Mouse (Mus musculus) lung, postnatal 0 days (tissue): ENCODE results near the gene Smim12. TPM values are rescaled to one million over a fixed set of nuclear protein-coding genes. Genes with fewer than 3 reads are reported as not detected.

ENCODE experiments used
- ATAC-seq: fragments of 200-750 bp; cut with Nextera tagmentation; 2 replicates; pipeline ENCODE4 v1.8.0; 2017; ENCODE audit warnings: moderate library complexity
- DNase-seq: peaks from one replicate; pipeline ENCODE4 v3.0.0-alpha.2; 2016; ENCODE audit warnings: low spot score
- H3K27ac ChIP-seq: fragments of 300-500 bp; sonication (generic); 2 replicates; pipeline ENCODE4 v1.5.1; 2014; ENCODE audit warnings: antibody characterized with exemption, mild to moderate bottlenecking, low read length, mixed read lengths
- H3K27me3 ChIP-seq: fragments of 300-500 bp; sonication (generic); replicated peaks from 2 replicates; pipeline ENCODE4 v1.6.1; 2014; ENCODE audit warnings: low read length, mixed read lengths; ENCODE audit not compliant: insufficient read depth
- H3K36me3 ChIP-seq: fragments of 300-500 bp; sonication (generic); 2 replicates; pipeline ENCODE4 v1.6.1; 2014; ENCODE audit warnings: low read length, mixed read lengths; ENCODE audit not compliant: insufficient read depth
- H3K4me1 ChIP-seq: fragments of 300-500 bp; sonication (generic); 2 replicates; pipeline ENCODE4 v1.6.1; 2014; ENCODE audit warnings: antibody characterized with exemption, low read depth, low read length, mixed read lengths; ENCODE audit not compliant: insufficient read depth
- H3K4me2 ChIP-seq: fragments of 300-500 bp; sonication (generic); replicated peaks from 2 replicates; pipeline ENCODE4 v1.6.1; 2014; ENCODE audit warnings: low read depth, mild to moderate bottlenecking, low read length, moderate library complexity, mixed read lengths
- H3K4me3 ChIP-seq: fragments of 300-500 bp; sonication (generic); 2 replicates; pipeline ENCODE4 v1.5.1; 2014; ENCODE audit warnings: low read depth, low read length
- H3K9ac ChIP-seq: fragments of 300-500 bp; sonication (generic); replicated peaks from 2 replicates; pipeline ENCODE4 v1.6.1; 2014; ENCODE audit warnings: low read depth, mild to moderate bottlenecking
- H3K9me3 ChIP-seq: fragments of 300-500 bp; sonication (generic); 2 replicates; pipeline ENCODE4 v1.6.1; 2016; ENCODE audit warnings: low read length, mixed read lengths
- CTCF ChIP-seq: IDR thresholded peaks from 2 replicates; pipeline ENCODE4 v1.5.1; 2016; ENCODE audit warnings: antibody characterized with exemption, mild to moderate bottlenecking
- EP300 ChIP-seq: IDR thresholded peaks from 2 replicates; pipeline ENCODE4 v1.6.1; 2016; ENCODE audit warnings: antibody characterized with exemption, mild to moderate bottlenecking, control low read depth
- WGBS: fragments of 180-500 bp; shearing (Covaris S2); extraction: QIAGEN DNeasy Blood & Tissue Kit; methylation state at CpG from one replicate; pipeline ENCODE4 v1.1.7; 2014; 5-methylcytosine and 5-hydroxymethylcytosine counted together
- polyA plus RNA-seq: library from polyadenylated mRNA; unstranded; fragments of >200 nt; fragmentation: Nextera tagmentation; extraction: Ambion mirVana; gene quantifications from 2 replicates; pipeline ENCODE4 v1.2.1, GENCODE M21; 2015

Smim12 gene
- polyA plus RNA-seq, 1 experiment from 2014 or later = 66.1 TPM

GRCm38 (mm10) chr4:127203081-127203480 lies 40.5 kb upstream of the Smim12 start:
- no peak overlapping the region for H3K9ac ChIP-seq
- H3K9me3 ChIP-seq = no peaks in the 10 kb centered on the region
- no peaks in the 10 kb centered on the region for H3K27me3 ChIP-seq
- no peak for TF ChIP-seq EP300
- TF ChIP-seq CTCF = no peak
- no peak overlapping the region for H3K27ac ChIP-seq
- DNase-seq = no peak
- H3K4me1 ChIP-seq = no peaks in the 10 kb centered on the region
- H3K4me2 ChIP-seq = no peak overlapping the region
- no peak for ATAC-seq
- no peaks in the 10 kb centered on the region for H3K36me3 ChIP-seq
- H3K4me3 ChIP-seq = no peak overlapping the region
- WGBS = 33% methylated on average over 1 of the region's 1 CpGs

GRCm38 (mm10) chr4:127211318-127211717 lies 32.3 kb upstream of the Smim12 start:
- no peak overlapping the region for H3K27ac ChIP-seq
- H3K9ac ChIP-seq = no peak overlapping the region
- no peaks in the 10 kb centered on the region for H3K4me1 ChIP-seq
- no peaks in the 10 kb centered on the region for H3K36me3 ChIP-seq
- TF ChIP-seq CTCF (no peak), EP300 (no peak)
- peaks cover 4% of the 10 kb centered on the region; the same call in 1 of the 2 replicates for H3K27me3 ChIP-seq
- DNase-seq = no peak
- H3K4me3 ChIP-seq = no peak overlapping the region
- no peak overlapping the region for H3K4me2 ChIP-seq
- no peak for ATAC-seq
- 76% methylated on average over 9 of the region's 9 CpGs for WGBS
- no peaks in the 10 kb centered on the region for H3K9me3 ChIP-seq

- WGBS = 12% methylated on average over 26 of the region's 28 CpGs
- H3K9ac ChIP-seq = no peak overlapping the region
- TF ChIP-seq CTCF = no peak
- TF ChIP-seq EP300 = no peak
- ATAC-seq (no peak), DNase-seq (no peak)
- no peak overlapping the region for H3K4me3 ChIP-seq
- H3K27ac ChIP-seq = no peak overlapping the region
- H3K9me3 ChIP-seq = no peaks in the 10 kb centered on the region
- H3K36me3 ChIP-seq = no peaks in the 10 kb centered on the region
- H3K4me1 ChIP-seq = no peaks in the 10 kb centered on the region
- H3K4me2 ChIP-seq = no peak overlapping the region
- H3K27me3 ChIP-seq = peaks cover 4% of the 10 kb centered on the region
Observed at GRCm38 (mm10) chr4:127214510-127214909, 29.1 kb upstream of the Smim12 start.

GRCm38 (mm10) chr4:127215103-127215502 lies 28.5 kb upstream of the Smim12 start:
- peaks cover 4% of the 10 kb centered on the region for H3K27me3 ChIP-seq
- ATAC-seq (no peak), DNase-seq (no peak)
- TF ChIP-seq EP300 = no peak
- 0 out of 2 replicates have a peak, but pooled peaks have one; percentile 27 for TF ChIP-seq CTCF
- H3K4me2 ChIP-seq = no peak overlapping the region
- WGBS = 40% methylated on average over 11 of the region's 11 CpGs
- H3K4me1 ChIP-seq = no peaks in the 10 kb centered on the region
- H3K9me3 ChIP-seq = no peaks in the 10 kb centered on the region
- H3K4me3 ChIP-seq = no peak overlapping the region
- H3K36me3 ChIP-seq = no peaks in the 10 kb centered on the region
- H3K9ac ChIP-seq = no peak overlapping the region
- H3K27ac ChIP-seq = no peak overlapping the region

GRCm38 (mm10) chr4:127215799-127216198 lies 27.8 kb upstream of the Smim12 start:
- Histone ChIP-seq H3K27ac (no peak overlapping the region), H3K4me2 (no peak overlapping the region), H3K4me3 (no peak overlapping the region), H3K27me3 (peaks cover 4% of the 10 kb centered on the region), H3K9me3 (no peaks in the 10 kb centered on the region), H3K36me3 (no peaks in the 10 kb centered on the region), H3K4me1 (no peaks in the 10 kb centered on the region), H3K9ac (no peak overlapping the region)
- TF ChIP-seq EP300 (no peak), CTCF (no peak)
- WGBS = 52% methylated on average over 6 of the region's 9 CpGs
- no peak for ATAC-seq
- DNase-seq = no peak

GRCm38 (mm10) chr4:127216251-127216651 lies 27.3 kb upstream of the Smim12 start:
- 75% methylated on average over 4 of the region's 4 CpGs for WGBS
- no peak for DNase-seq
- H3K36me3 ChIP-seq = no peaks in the 10 kb centered on the region
- H3K4me1 ChIP-seq = no peaks in the 10 kb centered on the region
- no peaks in the 10 kb centered on the region for H3K9me3 ChIP-seq
- H3K4me3 ChIP-seq = no peak overlapping the region
- no peak for TF ChIP-seq EP300
- TF ChIP-seq CTCF = no peak
- H3K9ac ChIP-seq = no peak overlapping the region
- no peak overlapping the region for H3K27ac ChIP-seq
- H3K27me3 ChIP-seq = peaks cover 4% of the 10 kb centered on the region
- no peak for ATAC-seq
- H3K4me2 ChIP-seq = no peak overlapping the region

- no peaks in the 10 kb centered on the region for H3K9me3 ChIP-seq
- TF ChIP-seq CTCF (no peak), EP300 (no peak)
- no peak overlapping the region for H3K27ac ChIP-seq
- no peaks in the 10 kb centered on the region for H3K36me3 ChIP-seq
- H3K4me3 ChIP-seq = no peak overlapping the region
- H3K9ac ChIP-seq = no peak overlapping the region
- no peak overlapping the region for H3K4me2 ChIP-seq
- no peak for ATAC-seq
- no peak for DNase-seq
- no peaks in the 10 kb centered on the region for H3K4me1 ChIP-seq
- peaks cover 4% of the 10 kb centered on the region for H3K27me3 ChIP-seq
- WGBS = 64% methylated on average over 11 of the region's 11 CpGs
Observed at GRCm38 (mm10) chr4:127217048-127217447, 26.5 kb upstream of the Smim12 start.
